Mouse (Mus musculus) T-cell, adult 2 months (primary cell): ENCODE measurements around the gene Gns.

Source experiments
- DNase-seq: peaks from one replicate; pipeline ENCODE4 v3.0.0; 2022; ENCODE audit warnings: low spot score

The Gns gene

DNA sequence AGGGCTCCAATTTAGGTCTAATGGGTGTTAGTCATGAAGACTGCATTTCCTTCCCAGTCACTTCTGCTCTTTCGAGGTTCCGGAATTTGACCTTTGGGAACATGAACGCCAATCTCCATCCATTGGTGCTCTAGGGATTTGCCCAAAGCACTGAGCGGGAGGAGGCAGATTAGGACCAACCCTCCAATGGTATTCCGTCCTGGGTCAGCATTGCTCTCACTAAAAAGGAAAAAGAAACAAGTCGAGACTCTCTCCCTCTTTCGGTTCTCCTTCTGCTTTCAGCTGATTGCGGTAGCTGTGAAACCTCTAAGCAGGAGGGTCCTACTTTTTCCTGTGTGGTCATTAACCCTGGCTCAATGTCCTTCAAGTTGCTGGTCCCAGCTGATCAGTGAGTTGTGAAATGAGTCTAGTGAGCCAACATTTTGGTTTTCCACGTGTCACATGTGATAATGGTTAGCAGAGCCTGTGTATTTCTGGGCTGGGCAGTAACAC is 937 bp downstream of the Gns start:
- DNase-seq: no peak

DNA sequence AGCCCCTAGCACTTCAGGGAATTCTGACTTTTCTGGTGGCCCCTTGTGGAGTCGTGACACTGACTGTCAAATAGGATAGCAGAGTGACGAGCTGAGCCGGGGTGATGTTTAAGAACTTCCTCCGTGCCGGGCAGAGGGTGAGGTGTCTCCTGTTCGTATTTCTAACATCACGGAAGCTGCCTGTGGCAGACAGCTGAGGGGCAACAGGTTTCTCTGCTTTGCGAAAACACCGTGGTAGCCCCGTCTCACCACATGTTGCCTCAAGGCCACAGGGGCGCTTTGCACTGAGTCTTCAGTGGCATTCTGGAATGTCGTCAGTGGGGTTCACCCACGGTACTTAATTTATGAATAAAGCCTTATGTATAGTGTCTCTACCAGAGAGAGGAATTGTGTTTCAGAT is 2.4 kb downstream of the Gns start:
- no peak for DNase-seq

DNA sequence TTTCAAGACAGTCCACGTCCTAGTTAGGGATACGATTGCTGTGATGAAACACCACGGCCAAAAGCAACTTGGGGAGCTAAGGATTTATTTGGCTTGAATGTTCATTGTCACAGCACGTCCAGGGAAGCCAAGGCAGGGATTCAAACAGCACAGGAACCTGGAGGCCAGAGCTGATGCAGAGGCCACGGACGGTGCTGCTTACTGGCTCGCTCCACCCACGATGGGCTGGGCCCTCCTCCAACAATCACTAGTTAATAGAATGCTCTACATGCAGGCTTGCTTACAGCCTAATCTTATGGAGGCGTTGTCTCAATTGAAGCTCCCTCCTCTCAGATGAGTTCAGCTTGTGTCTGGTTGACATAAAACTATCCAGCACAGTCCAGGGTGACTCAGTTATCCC is 2.9 kb downstream of the Gns start:
- DNase-seq: no peak

DNA sequence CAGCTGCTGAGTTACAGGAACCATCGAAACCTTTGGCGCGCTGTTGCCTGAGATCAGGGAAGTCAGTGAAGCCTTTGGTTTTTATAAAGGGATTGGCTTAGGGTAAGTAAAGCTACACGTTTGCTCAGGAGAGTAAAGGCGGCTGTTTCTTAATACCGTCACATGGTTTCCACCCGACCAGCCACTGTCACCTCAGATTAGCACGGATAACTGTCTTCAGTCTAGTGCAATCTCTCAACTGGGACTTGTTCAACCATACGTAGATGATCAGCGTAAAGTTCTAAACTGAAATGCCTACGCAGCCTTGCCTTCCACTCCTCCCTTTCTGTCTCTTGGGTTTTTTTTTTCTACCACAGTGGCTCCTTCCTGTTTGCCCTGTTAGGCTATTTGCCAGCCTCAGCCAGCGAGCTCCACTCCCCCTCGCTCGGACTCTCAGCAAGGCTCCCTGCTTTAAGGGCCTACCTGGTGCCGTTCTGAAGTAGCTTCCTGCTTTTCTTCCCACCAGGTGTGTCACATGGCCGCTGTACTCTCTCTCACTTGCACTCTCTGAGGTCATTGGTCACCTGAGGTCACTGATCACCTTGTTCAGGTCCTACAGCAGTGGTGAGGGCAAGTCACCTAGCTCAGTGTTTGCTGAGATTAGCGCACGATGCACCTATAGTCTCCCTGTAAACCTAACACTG is 4.0 kb downstream of the Gns start:
- DNase-seq: no peak

DNA sequence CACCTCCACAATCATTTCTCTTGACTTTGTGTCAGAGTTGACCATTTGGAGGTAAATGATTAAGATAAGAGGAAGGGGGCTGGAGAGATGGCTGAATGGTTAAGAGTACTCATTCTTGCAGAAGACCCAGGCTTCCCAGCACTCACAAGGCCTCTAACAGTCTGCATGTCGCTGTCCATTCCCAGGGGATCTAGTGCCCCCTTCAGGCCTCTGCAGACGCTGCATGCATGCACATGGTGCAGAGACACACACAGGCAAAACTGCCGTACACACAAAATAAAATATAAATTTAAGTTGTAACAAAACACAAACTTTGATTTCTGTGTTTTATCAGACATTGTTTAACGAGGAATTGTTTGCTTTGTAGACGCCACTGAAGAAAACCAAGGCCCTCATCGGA is 5.9 kb downstream of the Gns start:
- DNase-seq: no peak

DNA sequence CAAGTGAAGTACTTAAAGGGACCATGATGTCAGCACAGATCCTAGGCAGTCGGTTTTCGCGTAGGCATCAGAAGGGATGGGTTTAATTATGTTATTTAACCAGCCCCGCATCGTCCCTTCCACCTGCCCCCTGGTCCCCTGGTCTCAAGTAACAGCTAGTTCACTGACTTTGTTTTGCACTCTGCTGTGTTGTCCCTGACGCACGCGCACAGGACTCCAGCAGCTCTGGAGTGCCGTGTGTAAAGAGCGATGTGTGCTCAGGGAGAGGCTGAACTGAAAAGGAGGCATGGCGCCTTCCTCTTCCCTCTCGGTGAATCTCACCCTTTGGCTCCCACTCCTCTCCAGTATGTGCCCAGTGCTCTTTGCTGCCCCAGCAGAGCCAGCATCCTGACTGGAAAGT is 9.1 kb downstream of the Gns start:
- no peak for DNase-seq

- DNase-seq: no peak
Measured at GRCm38 (mm10) chr10:121374693-121375620, 10.1 kb downstream of the Gns start.

GRCm38 (mm10) chr10:121375649-121376493 is 11.0 kb downstream of the Gns start:
- DNase-seq: no peak

DNA sequence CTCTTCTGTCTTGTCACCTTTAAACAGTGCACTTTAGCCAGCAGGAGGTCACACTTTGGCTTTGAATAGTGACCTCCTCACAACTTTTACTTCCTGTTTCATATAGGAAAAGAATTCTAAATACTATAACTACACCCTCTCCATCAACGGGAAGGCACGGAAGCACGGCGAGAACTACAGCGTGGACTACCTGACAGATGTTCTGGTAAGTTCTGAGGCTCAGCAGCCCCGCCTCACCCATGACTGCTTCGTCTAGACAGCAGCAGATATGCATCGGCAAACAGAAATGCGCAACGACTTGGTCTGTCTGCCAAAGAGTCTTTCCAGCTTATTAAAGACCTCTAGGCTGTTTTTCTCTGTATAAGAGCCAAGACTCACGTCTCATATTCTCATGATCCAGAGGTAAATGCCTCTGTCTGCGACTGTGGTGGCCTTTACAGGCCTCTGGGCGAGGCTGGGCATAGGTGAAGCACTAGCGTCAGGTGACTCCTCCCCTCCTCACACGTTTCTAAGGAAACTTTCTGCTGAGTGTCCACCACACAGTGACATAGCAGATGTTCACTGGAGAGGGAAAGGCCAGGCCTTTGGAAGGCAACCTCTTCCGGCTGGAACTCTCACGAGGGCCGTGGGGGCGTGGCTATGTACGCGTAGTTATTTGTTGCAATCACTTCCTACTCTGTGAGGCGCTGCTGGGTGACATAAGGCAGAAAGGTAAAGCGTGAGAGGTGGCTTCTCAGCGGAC is 11.8 kb downstream of the Gns start:
- DNase-seq: no peak

GRCm38 (mm10) chr10:121379387-121379786 is 14.5 kb downstream of the Gns start:
- DNase-seq: no peak

GRCm38 (mm10) chr10:121381280-121381679 is 16.4 kb downstream of the Gns start:
- DNase-seq: no peak

DNA sequence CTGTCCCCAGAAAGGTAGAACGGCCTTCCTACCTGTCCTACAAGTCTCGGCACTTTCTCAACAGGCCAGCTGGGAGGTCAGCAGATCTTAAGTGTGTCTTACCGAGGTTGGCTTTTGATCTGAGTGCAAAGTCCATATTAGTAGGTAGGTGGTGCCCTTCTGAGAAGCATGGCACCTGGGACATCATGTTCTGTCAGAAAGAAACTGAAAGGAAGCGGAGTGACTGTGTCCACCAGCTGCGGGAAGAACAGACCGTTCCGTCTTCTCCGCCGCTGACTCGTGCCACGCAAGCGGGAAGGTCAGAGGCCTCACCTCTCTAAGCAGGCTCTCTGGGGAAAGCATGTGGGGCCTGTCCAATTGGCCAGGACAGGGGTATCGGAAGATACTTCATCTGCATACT is 19.8 kb downstream of the Gns start:
- no peak for DNase-seq

DNA sequence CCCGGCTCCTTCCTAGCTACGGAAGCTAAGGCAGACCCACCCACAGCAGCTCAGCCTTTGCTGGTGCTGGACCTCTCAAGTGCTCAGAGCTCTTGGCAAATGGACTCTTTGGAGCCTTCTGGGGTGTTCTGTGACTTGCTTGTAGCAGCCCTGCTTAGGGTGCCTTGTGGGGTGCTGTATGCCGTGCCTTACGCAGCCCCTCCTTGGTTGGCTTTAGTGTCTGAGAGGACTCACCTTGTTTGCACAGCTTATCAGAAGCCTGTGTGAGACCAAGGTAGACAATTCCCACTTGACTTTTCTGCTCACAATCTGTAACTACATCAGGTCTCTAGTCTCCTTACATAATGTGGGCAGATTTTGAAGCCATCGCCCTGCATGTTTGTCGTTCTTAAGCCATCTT is 20.8 kb downstream of the Gns start:
- DNase-seq: no peak

GRCm38 (mm10) chr10:121386347-121386746 is 21.5 kb downstream of the Gns start:
- DNase-seq: no peak

DNA sequence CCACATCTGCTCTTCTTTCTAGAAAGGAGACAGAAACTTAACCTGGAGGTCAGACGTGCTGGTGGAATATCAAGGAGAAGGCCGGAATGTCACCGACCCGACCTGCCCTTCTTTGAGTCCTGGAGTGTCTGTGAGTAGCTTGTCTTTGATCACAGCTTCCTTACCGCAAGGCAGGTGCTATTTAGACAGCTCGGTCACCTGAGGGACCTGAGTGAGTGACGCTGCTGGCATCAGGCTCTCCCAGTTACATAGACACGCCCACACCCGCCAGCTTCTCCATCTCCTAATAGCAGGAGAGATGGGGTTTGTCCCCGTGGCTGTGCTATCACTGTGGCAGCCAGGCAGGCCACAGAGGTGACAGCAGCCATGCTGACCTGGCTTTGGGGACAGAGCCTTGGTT is 25.7 kb downstream of the Gns start:
- DNase-seq: no peak

DNA sequence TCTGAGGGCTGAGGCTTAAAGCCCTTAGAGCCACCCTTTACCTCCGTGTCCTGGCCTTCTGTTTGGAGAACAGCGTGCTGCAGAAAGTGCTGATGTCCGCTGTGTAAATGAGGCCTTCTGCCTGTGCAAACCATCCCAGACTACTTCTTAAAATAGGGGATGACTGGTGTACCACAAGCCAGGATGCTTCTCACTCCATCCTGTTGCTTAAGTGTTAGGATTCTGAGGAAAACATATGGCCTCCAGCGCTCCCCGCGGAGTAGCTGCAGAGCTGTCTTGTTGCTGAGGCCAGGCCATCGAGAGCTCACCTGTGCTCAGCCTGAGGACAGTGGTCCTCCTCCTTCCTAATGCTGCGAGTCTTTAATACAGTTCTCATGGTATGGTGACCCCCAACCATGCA is 27.0 kb downstream of the Gns start:
- no peak for DNase-seq

GRCm38 (mm10) chr10:121394270-121394669 is 29.4 kb downstream of the Gns start:
- no peak for DNase-seq

GRCm38 (mm10) chr10:121394789-121395325 is 30.0 kb downstream of the Gns start:
- DNase-seq: no peak

DNA sequence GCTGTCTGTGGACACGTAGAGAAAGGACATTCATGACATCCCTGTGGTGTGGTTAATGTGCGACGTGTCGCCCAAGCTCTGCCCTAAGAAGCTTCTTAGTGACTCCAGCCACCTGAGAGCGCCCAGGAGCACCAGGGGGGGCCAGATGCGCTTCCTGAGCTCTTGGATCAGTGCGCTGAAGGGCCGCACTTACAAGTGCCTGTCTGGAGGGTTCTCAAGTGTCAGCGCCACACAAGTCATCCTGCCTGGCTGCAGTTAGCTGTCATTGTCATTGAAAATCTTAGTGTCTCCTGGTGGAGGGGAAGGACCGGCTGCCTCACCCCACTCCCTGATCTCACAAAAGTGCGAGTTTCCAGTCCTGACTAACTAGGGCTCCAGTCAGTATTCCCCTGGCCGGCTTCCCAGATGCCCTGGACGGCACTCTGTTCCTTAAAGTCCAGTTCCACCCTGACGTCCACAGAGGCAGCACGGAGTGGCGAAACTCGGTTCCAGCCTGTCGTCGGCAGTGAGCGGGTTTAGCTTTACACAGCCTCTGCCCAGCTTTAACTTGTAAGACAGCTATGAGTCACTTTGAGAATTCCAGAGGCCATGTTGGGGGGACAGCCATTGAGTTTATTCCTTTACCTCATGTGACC is 30.8 kb downstream of the Gns start:
- DNase-seq: no peak

- peak; percentile 17 for DNase-seq
Measured at GRCm38 (mm10) chr10:121398599-121398998, 33.7 kb downstream of the Gns start.

- no peak for DNase-seq
Measured at GRCm38 (mm10) chr10:121401005-121401404, 36.1 kb downstream of the Gns start.
